Mouse (Mus musculus): ENCODE results near the gene Htr3a. TPM values are rescaled to one million over a fixed set of nuclear protein-coding genes. Genes with fewer than 3 reads are reported as not detected.

Htr3a gene
- 2.9 and 4.0 TPM in 2 replicates for polyA plus RNA-seq (2012; rRNA removed)

GRCm38 (mm10) chr9:48910885-48911537 lies at the start of gene Htr3a:
TSS of gene Htr3a (minus strand) at chr9:48911099.

Other genes starting within 250 kb of the Htr3a start
- 3.2 and 3.5 TPM in 2 replicates for gene Zbtb16, start 74.9 kb downstream of the Htr3a start, polyA plus RNA-seq (2012; rRNA removed)
- gene Htr3b, start 53.9 kb upstream of the Htr3a start, polyA plus RNA-seq (2012; rRNA removed), result 0.15 and 0.69 TPM in 2 replicates
- gene Usp28, start 74.3 kb upstream of the Htr3a start, polyA plus RNA-seq (2012; rRNA removed), result 51.8 and 52.6 TPM in 2 replicates
- 34.1 and 35.8 TPM in 2 replicates for gene Zw10, start 144.5 kb upstream of the Htr3a start, polyA plus RNA-seq (2012; rRNA removed)
- 1.9 and 2.3 TPM in 2 replicates for gene Tmprss5, start 170.2 kb upstream of the Htr3a start, polyA plus RNA-seq (2012; rRNA removed)

All from central nervous system, embryonic 14 days (tissue).